Mouse (Mus musculus): Measurements from ENCODE around the gene Slfn9. TPM values are rescaled to one million over a fixed set of nuclear protein-coding genes. Genes with fewer than 3 reads are reported as not detected.
"Not testable (repeated sequence)": the region's sequence is repeated elsewhere in the genome, so short reads cannot be mapped to it uniquely, and the experiment has no call there.

Gene Slfn9
- polyA plus RNA-seq, 1 experiment from 2014 or later = 5.9 TPM

DNA sequence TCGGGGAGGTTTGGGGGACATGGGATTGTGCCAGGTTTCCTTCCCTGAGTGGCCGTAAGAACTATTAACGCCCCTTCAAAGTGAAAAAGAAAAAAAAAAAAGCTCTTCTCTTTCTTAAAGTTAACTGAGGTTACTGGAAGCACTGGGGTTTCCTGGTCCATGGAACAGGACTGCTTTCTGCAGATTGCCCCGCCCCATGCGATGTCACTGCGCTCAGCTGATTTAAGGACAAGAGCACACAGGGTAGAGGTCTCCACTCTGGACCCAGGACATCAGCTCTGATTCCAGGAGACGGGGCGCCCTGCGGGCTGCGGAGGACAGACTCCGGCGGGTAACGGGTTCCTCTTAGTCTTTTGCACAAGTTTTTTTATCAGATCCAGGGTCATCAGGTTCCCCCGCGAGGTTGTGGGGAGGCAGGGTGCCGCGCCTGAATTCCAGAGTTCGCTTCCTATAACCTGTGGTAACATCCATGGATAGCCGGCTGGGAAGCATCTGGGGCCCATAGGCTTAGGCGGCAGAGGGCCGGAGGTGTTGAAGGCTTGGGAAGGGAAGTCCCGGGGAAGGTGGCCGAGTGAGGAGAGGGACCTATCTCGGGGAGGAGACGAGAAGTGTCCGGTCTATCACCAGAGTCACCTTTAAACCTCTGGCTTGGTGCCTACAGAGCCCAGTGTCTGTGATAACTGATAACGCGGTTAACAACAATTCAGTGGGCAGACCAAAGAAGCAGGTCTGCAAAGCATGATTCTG is 39.6 kb downstream of the Slfn9 start:
- Histone ChIP-seq H3K27ac (no peak overlapping the region), H3K36me3 (no peaks in the 10 kb centered on the region), H3K27me3 (ENCODE audit: insufficient read depth, poor library complexity, severe bottlenecking) (peaks cover 62% of the 10 kb centered on the region), H3K4me3 (peak overlapping the region; percentile 29), H3K4me1 (replicated peaks) (peaks cover 14% of the 10 kb centered on the region), H3K9me3 (no peaks in the 10 kb centered on the region)
- DNase-seq (ENCODE audit: low spot score) = no peak
- WGBS = 10% methylated on average over 28 of the region's 28 CpGs

- 12% methylated on average over 10 of the region's 10 CpGs for WGBS
- no peaks in the 10 kb centered on the region for H3K36me3 ChIP-seq
- H3K4me3 ChIP-seq = peak within 1 kb of the TSS; percentile 29
- peaks cover 62% of the 10 kb centered on the region for H3K27me3 ChIP-seq (ENCODE audit: insufficient read depth, poor library complexity, severe bottlenecking)
- H3K4me1 ChIP-seq (replicated peaks) = peaks cover 14% of the 10 kb centered on the region
- H3K27ac ChIP-seq = no peak within 1 kb of the TSS
- no peak for DNase-seq (ENCODE audit: low spot score)
- H3K9me3 ChIP-seq = no peaks in the 10 kb centered on the region
Observed at GRCm38 (mm10) chr11:82950736-82951481, 40.7 kb downstream of the Slfn9 start, which contains the start of gene Slfn5. TSS of gene Slfn5 (plus strand) at chr11:82951349.

GRCm38 (mm10) chr11:82949036-82949435 is 42.6 kb downstream of the Slfn9 start:
- peaks cover 55% of the 10 kb centered on the region for H3K27me3 ChIP-seq (ENCODE audit: insufficient read depth, poor library complexity, severe bottlenecking)
- no peak overlapping the region for H3K27ac ChIP-seq

GRCm38 (mm10) chr11:82947457-82947856 is 44.2 kb downstream of the Slfn9 start:
- H3K9me3 ChIP-seq = no peaks in the 10 kb centered on the region
- peaks cover 14% of the 10 kb centered on the region for H3K4me1 ChIP-seq (replicated peaks)
- H3K27ac ChIP-seq = no peak overlapping the region
- no peaks in the 10 kb centered on the region for H3K36me3 ChIP-seq
- DNase-seq (ENCODE audit: low spot score) = no peak
- no peak overlapping the region for H3K4me3 ChIP-seq
- WGBS = 47% methylated on average over 4 of the region's 4 CpGs
- peaks cover 42% of the 10 kb centered on the region for H3K27me3 ChIP-seq (ENCODE audit: insufficient read depth, poor library complexity, severe bottlenecking)

More at GRCm38 (mm10) chr11:82949036-82949435, 42.6 kb downstream of the Slfn9 start:
- H3K4me1 ChIP-seq (replicated peaks) = peaks cover 14% of the 10 kb centered on the region
- no peak overlapping the region for H3K4me3 ChIP-seq
- WGBS = 86% methylated on average over 9 of the region's 9 CpGs
- H3K9me3 ChIP-seq = no peaks in the 10 kb centered on the region
- no peaks in the 10 kb centered on the region for H3K36me3 ChIP-seq
- no peak for DNase-seq (ENCODE audit: low spot score)

GRCm38 (mm10) chr11:82945636-82946035 is 46.0 kb downstream of the Slfn9 start:
- H3K27ac ChIP-seq = no peak overlapping the region
- no peak for DNase-seq (ENCODE audit: low spot score)
- no peak overlapping the region for H3K4me3 ChIP-seq
- no peaks in the 10 kb centered on the region for H3K36me3 ChIP-seq
- H3K4me1 ChIP-seq (replicated peaks) = no peaks in the 10 kb centered on the region
- peaks cover 27% of the 10 kb centered on the region for H3K27me3 ChIP-seq (ENCODE audit: insufficient read depth, poor library complexity, severe bottlenecking)
- 67% methylated on average over 2 of the region's 2 CpGs for WGBS
- no peaks in the 10 kb centered on the region for H3K9me3 ChIP-seq

DNA sequence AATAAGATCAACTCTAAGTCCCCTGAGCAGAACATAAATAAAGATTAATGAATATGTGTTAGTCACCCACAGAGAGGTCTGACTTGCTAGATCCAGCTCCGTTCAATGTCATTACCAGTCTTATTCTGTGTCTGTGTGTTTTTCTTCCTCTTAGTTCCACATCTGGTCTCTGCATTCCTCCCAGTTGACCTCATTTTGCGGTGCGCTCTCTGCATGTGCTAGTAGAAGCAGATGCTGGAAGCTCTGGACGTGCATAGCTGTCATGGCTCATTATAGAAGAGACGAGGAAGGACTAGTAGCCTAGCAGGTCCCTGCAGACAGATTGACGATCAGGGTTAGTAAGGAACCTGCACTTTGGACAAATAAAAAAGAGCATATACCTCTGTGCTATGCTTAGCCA is 48.3 kb downstream of the Slfn9 start:
- H3K27me3 ChIP-seq (ENCODE audit: insufficient read depth, poor library complexity, severe bottlenecking) = peaks cover 12% of the 10 kb centered on the region
- no peaks in the 10 kb centered on the region for H3K9me3 ChIP-seq
- no peak overlapping the region for H3K4me3 ChIP-seq
- H3K4me1 ChIP-seq (replicated peaks) = no peaks in the 10 kb centered on the region
- no peaks in the 10 kb centered on the region for H3K36me3 ChIP-seq
- H3K27ac ChIP-seq = no peak overlapping the region
- no peak for DNase-seq (ENCODE audit: low spot score)
- WGBS = 54% methylated on average over 6 of the region's 6 CpGs

GRCm38 (mm10) chr11:82933186-82933585 is 58.4 kb downstream of the Slfn9 start:
- Histone ChIP-seq H3K36me3 (no peaks in the 10 kb centered on the region), H3K27me3 (ENCODE audit: insufficient read depth, poor library complexity, severe bottlenecking) (peaks cover 90% of the 10 kb centered on the region), H3K27ac (no peak overlapping the region), H3K4me1 (replicated peaks) (peaks cover 22% of the 10 kb centered on the region), H3K9me3 (no peaks in the 10 kb centered on the region), H3K4me3 (peak overlapping the region; percentile 60)
- 1% methylated on average over 29 of the region's 29 CpGs for WGBS
- no peak for DNase-seq (ENCODE audit: low spot score)

DNA sequence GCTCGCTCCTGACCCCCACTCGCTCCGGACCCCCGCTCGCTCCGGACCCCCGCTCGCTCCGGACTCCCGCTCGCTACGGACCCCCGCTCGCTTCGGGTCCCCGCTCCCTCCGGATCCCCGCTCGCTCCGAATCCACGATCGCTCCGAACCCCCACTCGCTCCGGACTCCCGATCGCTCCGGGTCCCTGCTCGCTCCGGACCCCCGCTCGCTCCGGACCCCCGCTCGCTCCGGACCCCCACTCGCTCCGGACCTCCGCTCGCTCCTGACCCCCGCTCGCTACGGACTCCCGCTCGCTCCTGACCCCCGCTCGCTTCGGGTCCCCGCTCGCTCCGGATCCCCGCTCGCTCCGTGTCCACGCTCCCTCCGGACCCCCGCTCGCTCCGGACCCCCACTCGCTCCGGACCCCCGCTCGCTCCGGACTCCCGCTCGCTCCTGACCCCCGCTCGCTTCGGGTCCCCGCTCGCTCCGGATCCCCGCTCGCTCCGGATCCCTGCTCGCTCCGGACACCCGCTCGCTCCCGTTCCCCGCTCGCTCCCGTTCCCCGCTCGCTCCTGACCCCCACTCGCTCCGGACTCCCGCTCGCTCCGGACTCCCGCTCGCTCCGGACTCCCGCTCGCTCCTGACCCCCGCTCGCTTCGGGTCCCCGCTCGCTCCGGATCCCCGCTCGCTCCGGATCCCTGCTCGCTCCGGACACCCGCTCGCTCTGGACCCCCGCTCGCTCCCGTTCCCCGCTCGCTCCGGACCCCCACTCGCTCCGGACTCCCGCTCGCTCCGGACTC is 59.8 kb downstream of the Slfn9 start:
- H3K9me3 ChIP-seq; DNase-seq (ENCODE audit: low spot score); H3K27ac ChIP-seq; H3K36me3 ChIP-seq: not testable (repeated sequence)
- H3K4me3 ChIP-seq = peak overlapping the region; percentile 60
- H3K27me3 ChIP-seq (ENCODE audit: insufficient read depth, poor library complexity, severe bottlenecking) = peaks cover 92% of the 10 kb centered on the region
- peaks cover 22% of the 10 kb centered on the region for H3K4me1 ChIP-seq (replicated peaks)
- under 1% methylated on average over 119 of the region's 119 CpGs for WGBS

- not testable (repeated sequence) for H3K9me3 ChIP-seq; DNase-seq (ENCODE audit: low spot score); H3K36me3 ChIP-seq; H3K27ac ChIP-seq
- Histone ChIP-seq H3K4me1 (replicated peaks) (peaks cover 28% of the 10 kb centered on the region), H3K27me3 (ENCODE audit: insufficient read depth, poor library complexity, severe bottlenecking) (peaks cover 92% of the 10 kb centered on the region), H3K4me3 (peak overlapping the region; percentile 60)
- under 1% methylated on average over 63 of the region's 63 CpGs for WGBS
Observed at GRCm38 (mm10) chr11:82931161-82931560, 60.5 kb downstream of the Slfn9 start.

GRCm38 (mm10) chr11:82930391-82930955 is 61.2 kb downstream of the Slfn9 start:
- H3K4me3 ChIP-seq = peak overlapping the region; percentile 60
- not testable (repeated sequence) for H3K27ac ChIP-seq; H3K9me3 ChIP-seq; H3K36me3 ChIP-seq; DNase-seq (ENCODE audit: low spot score)
- H3K4me1 ChIP-seq (replicated peaks) = peaks cover 32% of the 10 kb centered on the region
- peaks cover 92% of the 10 kb centered on the region for H3K27me3 ChIP-seq (ENCODE audit: insufficient read depth, poor library complexity, severe bottlenecking)
- 1% methylated on average over 79 of the region's 85 CpGs for WGBS

GRCm38 (mm10) chr11:82929633-82929950 is 62.0 kb downstream of the Slfn9 start:
- H3K27me3 ChIP-seq (ENCODE audit: insufficient read depth, poor library complexity, severe bottlenecking) = peaks cover 89% of the 10 kb centered on the region
- no peak for DNase-seq (ENCODE audit: low spot score)
- WGBS = 59% methylated on average over 3 of the region's 3 CpGs

DNA sequence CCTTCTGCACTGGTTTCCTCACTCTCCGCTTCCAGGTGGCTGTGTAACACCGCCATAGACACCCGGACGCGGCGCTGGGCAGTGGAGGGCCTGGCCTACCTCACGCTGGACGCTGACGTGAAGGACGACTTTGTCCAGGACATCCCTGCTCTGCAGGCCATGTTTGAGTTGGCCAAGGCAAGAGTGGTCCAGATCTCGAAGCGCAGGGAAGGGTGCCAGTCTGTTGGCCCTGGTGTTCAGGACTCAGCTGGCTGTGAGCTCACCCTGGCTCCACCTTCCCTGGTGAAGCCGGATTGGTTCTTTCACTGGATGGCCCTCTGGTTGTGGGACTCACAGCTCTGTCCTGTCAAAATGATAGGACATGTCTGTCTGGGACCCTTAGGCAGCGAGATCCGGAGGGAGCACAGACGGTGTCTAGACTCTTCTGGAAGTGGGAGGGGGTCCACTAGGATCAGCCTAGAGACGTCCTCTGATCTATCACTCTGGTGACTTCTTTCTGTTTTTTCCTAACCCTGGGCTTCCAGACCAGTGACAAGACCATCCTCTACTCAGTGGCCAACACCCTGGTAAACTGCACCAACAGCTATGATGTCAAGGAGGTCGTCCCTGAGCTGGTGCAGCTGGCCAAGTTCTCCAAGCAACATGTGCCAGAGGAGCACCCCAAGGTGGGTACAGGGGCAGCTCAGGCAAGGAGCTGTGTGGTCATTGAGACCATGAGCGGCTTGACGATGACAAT is 62.6 kb downstream of the Slfn9 start:
- H3K36me3 ChIP-seq = no peaks in the 10 kb centered on the region
- H3K27ac ChIP-seq = no peak overlapping the region
- no peaks in the 10 kb centered on the region for H3K9me3 ChIP-seq
- no peak overlapping the region for H3K4me3 ChIP-seq
- DNase-seq (ENCODE audit: low spot score) = no peak
- H3K27me3 ChIP-seq (ENCODE audit: insufficient read depth, poor library complexity, severe bottlenecking) = peaks cover 84% of the 10 kb centered on the region
- H3K4me1 ChIP-seq (replicated peaks) = peaks cover 32% of the 10 kb centered on the region
- WGBS = 29% methylated on average over 20 of the region's 20 CpGs

More at GRCm38 (mm10) chr11:82929633-82929950, 62.0 kb downstream of the Slfn9 start:
- Histone ChIP-seq H3K27ac (no peak overlapping the region), H3K9me3 (no peaks in the 10 kb centered on the region), H3K4me1 (replicated peaks) (peaks cover 32% of the 10 kb centered on the region), H3K36me3 (no peaks in the 10 kb centered on the region), H3K4me3 (no peak overlapping the region; the same call in 1 of the 2 replicates)

Data from hindbrain, embryonic 10.5 days (tissue).